Mouse (Mus musculus) midbrain, embryonic 12.5 days (tissue): ENCODE measurements around the gene Rap1gds1. TPM values are rescaled to one million over a fixed set of nuclear protein-coding genes. Genes with fewer than 3 reads are reported as not detected.

Experiments
- ATAC-seq: fragments of 200-750 bp; cut with Nextera tagmentation; 2 replicates; pipeline ENCODE4 v1.8.0; 2017; ENCODE audit warnings: low read depth, moderate TSS enrichment, moderate library complexity; ENCODE audit not compliant: low FRiP score
- H3K27ac ChIP-seq: fragments of 300-500 bp; sonication (generic); replicated peaks from 2 replicates; pipeline ENCODE4 v1.5.1; 2016; ENCODE audit warnings: mild to moderate bottlenecking
- H3K27me3 ChIP-seq: fragments of 300-500 bp; sonication (generic); 2 replicates; pipeline ENCODE4 v1.6.1; 2016; ENCODE audit warnings: mild to moderate bottlenecking
- H3K36me3 ChIP-seq: fragments of 300-500 bp; sonication (generic); 2 replicates; pipeline ENCODE4 v1.6.1; 2016
- H3K4me1 ChIP-seq: fragments of 300-500 bp; sonication (generic); 2 replicates; pipeline ENCODE4 v1.6.1; 2016
- H3K4me2 ChIP-seq: fragments of 300-500 bp; sonication (generic); replicated peaks from 2 replicates; pipeline ENCODE4 v1.6.1; 2016; ENCODE audit warnings: mild to moderate bottlenecking, moderate library complexity
- H3K4me3 ChIP-seq: fragments of 300-500 bp; sonication (generic); 2 replicates; pipeline ENCODE4 v1.5.1; 2016; ENCODE audit warnings: mild to moderate bottlenecking
- H3K9ac ChIP-seq: fragments of 300-500 bp; sonication (generic); replicated peaks from 2 replicates; pipeline ENCODE4 v1.6.1; 2016; ENCODE audit warnings: mild to moderate bottlenecking, moderate library complexity
- H3K9me3 ChIP-seq: fragments of 300-500 bp; sonication (generic); 2 replicates; pipeline ENCODE4 v1.6.1; 2016; ENCODE audit warnings: mild to moderate bottlenecking
- WGBS: fragments of 180-500 bp; shearing (Covaris S2); methylation state at CpG from one replicate; pipeline ENCODE4 v1.1.7; 2016; 5-methylcytosine and 5-hydroxymethylcytosine counted together
- polyA plus RNA-seq: library from polyadenylated mRNA; unstranded; fragments of >200 nt; fragmentation: Nextera tagmentation; extraction: Ambion mirVana; gene quantifications from 2 replicates; pipeline ENCODE4 v1.2.1, GENCODE M21; 2016

Gene Rap1gds1
- polyA plus RNA-seq, 1 experiment from 2014 or later, result 72.7 TPM

- Histone ChIP-seq H3K4me3 (no peak overlapping the region), H3K27ac (no peak overlapping the region), H3K36me3 (no peaks in the 10 kb centered on the region), H3K4me2 (no peak overlapping the region), H3K9me3 (peaks cover 13% of the 10 kb centered on the region; the same call in 1 of the 2 replicates), H3K4me1 (no peaks in the 10 kb centered on the region), H3K9ac (no peak overlapping the region), H3K27me3 (no peaks in the 10 kb centered on the region)
- no peak for ATAC-seq
- 88% methylated on average over 5 of the region's 5 CpGs for WGBS
Observed at GRCm38 (mm10) chr3:139083778-139084539, 9.0 kb upstream of the Rap1gds1 start.

GRCm38 (mm10) chr3:139079831-139080230 lies 4.8 kb upstream of the Rap1gds1 start:
- H3K27me3 ChIP-seq, result no peaks in the 10 kb centered on the region; the same call in 1 of the 2 replicates
- no peak overlapping the region for H3K4me3 ChIP-seq
- no peaks in the 10 kb centered on the region for H3K36me3 ChIP-seq
- H3K4me2 ChIP-seq, result no peak overlapping the region
- H3K4me1 ChIP-seq, result no peaks in the 10 kb centered on the region
- ATAC-seq, result no peak
- no peak overlapping the region for H3K9ac ChIP-seq
- no peak overlapping the region for H3K27ac ChIP-seq
- 90% methylated on average over 6 of the region's 6 CpGs for WGBS
- H3K9me3 ChIP-seq, result no peaks in the 10 kb centered on the region

GRCm38 (mm10) chr3:139078010-139078409 lies 3.0 kb upstream of the Rap1gds1 start:
- H3K4me2 ChIP-seq, result no peak overlapping the region
- no peaks in the 10 kb centered on the region for H3K36me3 ChIP-seq
- H3K4me1 ChIP-seq, result no peaks in the 10 kb centered on the region
- no peak for ATAC-seq
- H3K9ac ChIP-seq, result no peak overlapping the region
- H3K9me3 ChIP-seq, result no peaks in the 10 kb centered on the region
- no peak overlapping the region for H3K27ac ChIP-seq
- no peaks in the 10 kb centered on the region; the same call in 1 of the 2 replicates for H3K27me3 ChIP-seq
- 84% methylated on average over 3 of the region's 3 CpGs for WGBS
- H3K4me3 ChIP-seq, result no peak overlapping the region

- Histone ChIP-seq H3K4me1 (no peaks in the 10 kb centered on the region), H3K4me2 (peak overlapping the region; percentile 86), H3K9ac (peak overlapping the region; percentile 83; the same call in 1 of the 2 replicates), H3K9me3 (no peaks in the 10 kb centered on the region), H3K27me3 (no peaks in the 10 kb centered on the region; the same call in 1 of the 2 replicates), H3K4me3 (peak overlapping the region; percentile 90), H3K36me3 (no peaks in the 10 kb centered on the region), H3K27ac (no peak overlapping the region; the same call in 1 of the 2 replicates)
- no peak for ATAC-seq
- WGBS, result 14% methylated on average over 7 of the region's 7 CpGs
Observed at GRCm38 (mm10) chr3:139076059-139076455, 1.1 kb upstream of the Rap1gds1 start.

GRCm38 (mm10) chr3:139075333-139076058 lies 495 bp upstream of the Rap1gds1 start:
- Histone ChIP-seq H3K36me3 (no peaks in the 10 kb centered on the region), H3K4me3 (peak overlapping the region; percentile 90), H3K9ac (peak overlapping the region; percentile 83), H3K4me1 (no peaks in the 10 kb centered on the region), H3K9me3 (no peaks in the 10 kb centered on the region), H3K27me3 (no peaks in the 10 kb centered on the region; the same call in 1 of the 2 replicates), H3K27ac (peak overlapping the region; percentile 96), H3K4me2 (peak overlapping the region; percentile 86)
- under 1% methylated on average over 43 of the region's 72 CpGs for WGBS
- peak; percentile 97 for ATAC-seq

GRCm38 (mm10) chr3:139073801-139074483 lies 1.1 kb downstream of the Rap1gds1 start:
- H3K9ac ChIP-seq, result peak overlapping the region; percentile 92
- H3K36me3 ChIP-seq, result no peaks in the 10 kb centered on the region
- 9% methylated on average over 12 of the region's 12 CpGs for WGBS
- H3K4me3 ChIP-seq, result peak overlapping the region; percentile 90
- H3K27me3 ChIP-seq, result no peaks in the 10 kb centered on the region; the same call in 1 of the 2 replicates
- peak overlapping the region; percentile 96 for H3K27ac ChIP-seq
- H3K4me2 ChIP-seq, result peak overlapping the region; percentile 58
- H3K4me1 ChIP-seq, result peaks cover 4% of the 10 kb centered on the region; the same call in 1 of the 2 replicates
- no peaks in the 10 kb centered on the region for H3K9me3 ChIP-seq
- no peak for ATAC-seq

- H3K4me1 ChIP-seq, result peaks cover 4% of the 10 kb centered on the region; the same call in 1 of the 2 replicates
- H3K4me2 ChIP-seq, result no peak overlapping the region
- H3K4me3 ChIP-seq, result no peak overlapping the region
- 84% methylated on average over 4 of the region's 4 CpGs for WGBS
- no peaks in the 10 kb centered on the region for H3K9me3 ChIP-seq
- H3K27me3 ChIP-seq, result no peaks in the 10 kb centered on the region
- H3K9ac ChIP-seq, result no peak overlapping the region
- no peaks in the 10 kb centered on the region for H3K36me3 ChIP-seq
- no peak for ATAC-seq
- H3K27ac ChIP-seq, result no peak overlapping the region
Observed at GRCm38 (mm10) chr3:139069539-139069938, 5.5 kb downstream of the Rap1gds1 start.

GRCm38 (mm10) chr3:139064076-139064475 lies 10.9 kb downstream of the Rap1gds1 start:
- Histone ChIP-seq H3K36me3 (0 out of 2 replicates have a peak, but pooled peaks cover 4% of the 10 kb centered on the region), H3K4me3 (no peak overlapping the region), H3K4me1 (no peaks in the 10 kb centered on the region), H3K27me3 (no peaks in the 10 kb centered on the region), H3K4me2 (no peak overlapping the region), H3K27ac (no peak overlapping the region), H3K9ac (no peak overlapping the region), H3K9me3 (0 out of 2 replicates have a peak, but pooled peaks cover 3% of the 10 kb centered on the region)
- ATAC-seq, result no peak
- WGBS, result 96% methylated on average over 9 of the region's 9 CpGs

- no peaks in the 10 kb centered on the region for H3K4me1 ChIP-seq
- H3K4me3 ChIP-seq, result no peak overlapping the region
- H3K9ac ChIP-seq, result no peak overlapping the region
- ATAC-seq, result no peak
- H3K27ac ChIP-seq, result no peak overlapping the region
- H3K36me3 ChIP-seq, result 0 out of 2 replicates have a peak, but pooled peaks cover 4% of the 10 kb centered on the region
- H3K27me3 ChIP-seq, result no peaks in the 10 kb centered on the region
- no peak overlapping the region for H3K4me2 ChIP-seq
- H3K9me3 ChIP-seq, result 0 out of 2 replicates have a peak, but pooled peaks cover 3% of the 10 kb centered on the region
- 92% methylated on average over 3 of the region's 3 CpGs for WGBS
Observed at GRCm38 (mm10) chr3:139062088-139062487, 12.9 kb downstream of the Rap1gds1 start.

- Histone ChIP-seq H3K4me1 (no peaks in the 10 kb centered on the region), H3K9ac (no peak overlapping the region), H3K9me3 (no peaks in the 10 kb centered on the region), H3K27me3 (no peaks in the 10 kb centered on the region), H3K4me3 (no peak overlapping the region), H3K27ac (no peak overlapping the region), H3K4me2 (no peak overlapping the region), H3K36me3 (0 out of 2 replicates have a peak, but pooled peaks cover 8% of the 10 kb centered on the region)
- no peak for ATAC-seq
- 91% methylated on average over 12 of the region's 12 CpGs for WGBS
Observed at GRCm38 (mm10) chr3:139048701-139049622, 26.0 kb downstream of the Rap1gds1 start.

- Histone ChIP-seq H3K4me2 (no peak overlapping the region), H3K27ac (no peak overlapping the region), H3K9ac (no peak overlapping the region), H3K4me1 (no peaks in the 10 kb centered on the region), H3K36me3 (0 out of 2 replicates have a peak, but pooled peaks cover 7% of the 10 kb centered on the region), H3K4me3 (no peak overlapping the region), H3K27me3 (no peaks in the 10 kb centered on the region), H3K9me3 (peaks cover 3% of the 10 kb centered on the region; the same call in 1 of the 2 replicates)
- WGBS, result 89% methylated on average over 3 of the region's 3 CpGs
- ATAC-seq, result no peak
Observed at GRCm38 (mm10) chr3:139042433-139042854, 32.6 kb downstream of the Rap1gds1 start.
